Comparison of ENCODE assay signal across 14 mouse cellular contexts in genomic region chr14:30171008-30171407, GRCm38 (mm10).
DNase-seq lines count a peak whose midpoint lies in the region; ATAC-seq and TF ChIP-seq lines count a peak whose summit lies in the region.
"Had no signal": no experiment of that assay in that cellular context is flagged by ENCODE, and none has a peak within 500 bp of the region (broad histone marks: within the 10 kb centered on the region; RNA-seq: fewer than 3 reads in every experiment).

No protein-coding gene starts in this region.

- no peaks in the 10 kb centered on the region for H3K4me1 ChIP-seq in kidney, adult 2 months (ENCODE audit: control insufficient read depth, insufficient read depth, low read length)
- no peaks in the 10 kb centered on the region for H3K4me1 ChIP-seq in lung, postnatal 0 days (ENCODE audit: insufficient read depth, low read depth, low read length)
- H3K4me1 ChIP-seq in cortical plate, adult 2 months (ENCODE audit: control insufficient read depth, insufficient read depth, low read length), result no peaks in the 10 kb centered on the region; the same call in 1 of the 2 replicates
- peaks cover 39% of the 10 kb centered on the region for H3K4me1 ChIP-seq in olfactory bulb, adult 2 months (ENCODE audit: control insufficient read depth, insufficient read depth, low read length)

- H3K27ac ChIP-seq in kidney, adult 2 months (ENCODE audit: insufficient read depth, low read depth, low read length), result no peak overlapping the region
- no peak overlapping the region for H3K27ac ChIP-seq in lung, postnatal 0 days (ENCODE audit: low read length)
- no peak overlapping the region for H3K27ac ChIP-seq in cortical plate, adult 2 months (ENCODE audit: insufficient read depth, low read length)
- H3K27ac ChIP-seq in olfactory bulb, adult 2 months (ENCODE audit: insufficient read depth, low read depth, low read length), result 0 out of 2 replicates have a peak overlapping the region, but pooled peaks have one; percentile 24
- H3K27ac ChIP-seq: embryonic facial prominence, embryonic 10.5 days; liver, embryonic 13.5 days; macrophage had no signal

- no peaks in the 10 kb centered on the region for H3K9me3 ChIP-seq in lung, postnatal 0 days (ENCODE audit: low read length)
- H3K9me3 ChIP-seq: embryonic facial prominence, embryonic 10.5 days; liver, embryonic 13.5 days had no signal

- DNase-seq in kidney, adult 2 months, result no peak
- no peak for DNase-seq in kidney, adult 9 months
- no peak for DNase-seq in lung, postnatal 0 days (ENCODE audit: low spot score)
- DNase-seq in lung, postnatal 25 days (ENCODE audit: low spot score), result no peak
- DNase-seq in thymus, postnatal 10 days (ENCODE audit: low spot score in 2 of 2), result no peak
- DNase-seq: cerebellum, adult 9-11 months; gastrocnemius, postnatal 36 days; liver, embryonic 13.5 days; thymus, adult 2 months had no signal

- WGBS in kidney, adult 2 months, result 41% methylated on average over 6 of the region's 6 CpGs
- 62% methylated on average over 6 of the region's 6 CpGs for WGBS in lung, postnatal 0 days
- WGBS in olfactory bulb, adult 2 months, result 33% methylated on average over 6 of the region's 6 CpGs

- no peak overlapping the region for H3K4me2 ChIP-seq in lung, postnatal 0 days (replicated peaks; ENCODE audit: low read depth, low read length)
- H3K4me2 ChIP-seq: liver, embryonic 13.5 days had no signal

- no peak for TF ChIP-seq POLR2A in kidney, adult 2 months (IDR thresholded peaks at IDR 0.05; ENCODE audit: low read depth, low read length)
- TF ChIP-seq POLR2A in cortical plate, adult 2 months (IDR thresholded peaks at IDR 0.05; ENCODE audit: extremely low read depth, insufficient read depth, low read length), result no peak
- no peak for TF ChIP-seq POLR2A in olfactory bulb, adult 2 months (IDR thresholded peaks at IDR 0.05; ENCODE audit: insufficient read depth, low read depth, low read length)

- TF ChIP-seq EP300 in lung, postnatal 0 days (IDR thresholded peaks at IDR 0.05), result no peak

- no peak for ATAC-seq in lung, postnatal 0 days
- ATAC-seq: inflammation-experienced regulatory T-cells, adult 6 months had no signal

- H3K9ac ChIP-seq in lung, postnatal 0 days (replicated peaks; ENCODE audit: low read depth), result no peak overlapping the region
- H3K9ac ChIP-seq: liver, embryonic 13.5 days had no signal

- H3K36me3 ChIP-seq in kidney, adult 2 months (ENCODE audit: control insufficient read depth, insufficient read depth, low read length), result no peaks in the 10 kb centered on the region
- no peaks in the 10 kb centered on the region for H3K36me3 ChIP-seq in lung, postnatal 0 days (ENCODE audit: insufficient read depth, low read length)
- H3K36me3 ChIP-seq: embryonic facial prominence, embryonic 10.5 days; liver, embryonic 13.5 days had no signal

- 0 out of 2 replicates have a peak, but pooled peaks have one; percentile 15 for TF ChIP-seq CTCF in kidney, adult 2 months (conservative IDR thresholded peaks at IDR 0.05; ENCODE audit: insufficient read depth, insufficient read length, low read depth, low read length)
- peak; percentile 35 for TF ChIP-seq CTCF in lung, postnatal 0 days (IDR thresholded peaks at IDR 0.05)
- TF ChIP-seq CTCF in cortical plate, adult 2 months (IDR thresholded peaks at IDR 0.05; ENCODE audit: extremely low read depth, insufficient read depth, low read length), result 0 out of 2 replicates have a peak, but pooled peaks have one; percentile 4
- no peak for TF ChIP-seq CTCF in olfactory bulb, adult 2 months (IDR thresholded peaks at IDR 0.05; ENCODE audit: insufficient read depth, low read depth, low read length)

- H3K4me3 ChIP-seq in kidney, adult 2 months (ENCODE audit: insufficient read depth, low read depth, low read length), result no peak overlapping the region
- H3K4me3 ChIP-seq in lung, postnatal 0 days (ENCODE audit: low read depth, low read length), result no peak overlapping the region
- H3K4me3 ChIP-seq in cortical plate, adult 2 months (ENCODE audit: insufficient read depth, low read length), result no peak overlapping the region
- H3K4me3 ChIP-seq in olfactory bulb, adult 2 months (ENCODE audit: insufficient read depth, low read depth, low read length), result no peak overlapping the region
- H3K4me3 ChIP-seq: embryonic facial prominence, embryonic 10.5 days; liver, embryonic 13.5 days had no signal

- H3K27me3 ChIP-seq in kidney, adult 2 months (replicated peaks; ENCODE audit: control insufficient read depth, insufficient read depth, low read length), result no peaks in the 10 kb centered on the region
- no peaks in the 10 kb centered on the region for H3K27me3 ChIP-seq in lung, postnatal 0 days (replicated peaks; ENCODE audit: insufficient read depth, low read length)
- H3K27me3 ChIP-seq: liver, embryonic 13.5 days had no signal
